Comparison of ENCODE assay signal across 8 mouse cellular contexts in the genomic region with DNA sequence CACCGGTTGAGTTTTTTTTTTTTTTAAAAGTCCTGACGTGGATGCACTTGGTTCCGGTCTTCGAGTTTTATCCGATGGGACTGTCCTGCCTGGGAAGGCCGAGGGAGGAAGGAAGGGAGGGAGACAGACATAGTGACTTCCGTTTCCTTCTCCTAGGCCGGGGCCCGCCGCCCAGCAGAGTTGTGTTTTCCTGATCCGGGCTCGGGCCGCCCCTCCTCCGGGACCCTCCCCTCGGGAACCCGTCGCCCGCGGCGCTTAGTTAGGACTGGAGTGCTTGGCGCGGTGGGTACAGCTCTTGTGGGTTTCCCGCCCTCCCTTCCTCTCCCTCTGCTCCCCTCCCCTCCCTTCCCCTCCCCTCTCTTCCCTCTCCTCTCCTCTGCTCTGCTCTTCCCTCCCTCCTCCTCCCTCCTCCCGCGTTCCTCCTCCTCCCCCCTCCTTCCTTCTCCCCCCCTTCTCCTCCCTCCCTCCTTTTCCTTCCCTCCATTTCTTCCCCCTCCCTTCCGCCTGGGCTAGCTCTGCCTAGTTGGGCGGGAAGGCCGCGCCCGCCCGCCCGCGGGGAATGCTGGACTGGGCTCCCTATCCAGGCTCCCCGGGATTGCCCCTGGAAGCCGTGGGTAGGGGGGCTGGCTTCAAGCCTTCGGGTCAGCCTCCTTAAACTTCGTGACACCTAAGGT. TPM values are rescaled to one million over a fixed set of nuclear protein-coding genes. Genes with fewer than 3 reads are reported as not detected.
DNase-seq lines count a peak whose midpoint lies in the region; ATAC-seq and TF ChIP-seq lines count a peak whose summit lies in the region.

No protein-coding gene starts in this region.

- in situ Hi-C loops in Patski (cut with MboI; ENCODE audit: low pct_unique_long_range_greater_than_20kb): no loop called here

- 19% methylated on average over 35 of the region's 37 CpGs for WGBS in hindbrain, embryonic 12.5 days

- POLR2A ChIA-PET in Patski (lab: Charles Lee): interaction anchor here (0.6 kb wide), 1 partner anchor 24 kb away, joined by 3 read pairs; no protein-coding TSS in a partner anchor

- peak; percentile 87 for ATAC-seq in Patski
- ATAC-seq in hindbrain, embryonic 12.5 days (ENCODE audit: low FRiP score): peak; percentile 88

- H3K9ac ChIP-seq in hindbrain, embryonic 12.5 days: peak overlapping the region; percentile 59

- DNase-seq in Patski (ENCODE audit: low read depth, low spot score): peak; percentile 35
- DNase-seq in cerebellum, postnatal 10 days: peak; percentile 78 to 83
- DNase-seq in frontal cortex, postnatal 10 days (ENCODE audit: low spot score in 2 of 2): peak; percentile 69 to 70
- peak; percentile 67 to 71 for DNase-seq in layer of hippocampus, postnatal 14 days (ENCODE audit: low spot score in 2 of 2)
- DNase-seq in lung, postnatal 10 days: peak; percentile 90
- DNase-seq in ovary, postnatal 14 days (ENCODE audit: low spot score): peak; percentile 57
- peak; percentile 64 for DNase-seq in thymus, postnatal 14 days

- H3K4me3 ChIP-seq in hindbrain, embryonic 12.5 days: peak overlapping the region; percentile 41

- H3K4me2 ChIP-seq in hindbrain, embryonic 12.5 days (replicated peaks): peak overlapping the region; percentile 45

- H3K4me1 ChIP-seq in hindbrain, embryonic 12.5 days: no peaks in the 10 kb centered on the region; the same call in 1 of the 2 replicates

- CTCF ChIA-PET in Patski (lab: Charles Lee): interaction anchor here (0.6 kb wide), 1 partner anchor 37 kb away, joined by 3 read pairs; no protein-coding TSS in a partner anchor

- H3K9me3 ChIP-seq in hindbrain, embryonic 12.5 days (replicated peaks): no peaks in the 10 kb centered on the region

- peak overlapping the region; percentile 89 for H3K27ac ChIP-seq in hindbrain, embryonic 12.5 days

- no peaks in the 10 kb centered on the region for H3K36me3 ChIP-seq in hindbrain, embryonic 12.5 days

- no peak for TF ChIP-seq CTCF in Patski (IDR thresholded peaks at IDR 0.05)

- peaks cover 11% of the 10 kb centered on the region for H3K27me3 ChIP-seq in Patski
- no peaks in the 10 kb centered on the region for H3K27me3 ChIP-seq in hindbrain, embryonic 12.5 days

RNA-seq across cellular contexts. Expression of gene Xiap, which starts 8.9 kb away (rescaled TPM):
- polyA plus RNA-seq in Patski (2021): 32.1 TPM
- 11.5 and 12.3 TPM in 2 replicates for polyA plus RNA-seq in hindbrain, embryonic 12.5 days (2016; fragmentation: Nextera tagmentation; extraction: Ambion mirVana)
- 10 to 100 TPM; 40.1 to 45.1 TPM for total RNA-seq in layer of hippocampus, postnatal 14 days (2021)

Comparison
In these comparisons a context has a peak if more than half of its experiments do, and no peak if none do; other contexts are left out.
1. Peak in every context shown above with its lines: DNase-seq, ATAC-seq, H3K4me3 ChIP-seq and H3K27ac ChIP-seq.
2. DNase-seq: peak in every context shown above with its lines; median percentile 90 in lung, postnatal 10 days; 80 in cerebellum, postnatal 10 days; 70 in frontal cortex, postnatal 10 days; 69 in layer of hippocampus, postnatal 14 days; 64 in thymus, postnatal 14 days; 57 in ovary, postnatal 14 days; 35 in Patski.